Mouse (Mus musculus): Measurements from ENCODE around the gene Grik4. TPM values are rescaled to one million over a fixed set of nuclear protein-coding genes. Genes with fewer than 3 reads are reported as not detected.

Grik4 gene
- polyA plus RNA-seq, 1 experiment from 2014 or later = 0.57 TPM

- WGBS = 56% methylated on average over 8 of the region's 8 CpGs
- H3K4me3 ChIP-seq (replicated peaks; ENCODE audit: low read length) = no peak overlapping the region
- H3K9me3 ChIP-seq (replicated peaks; ENCODE audit: control insufficient read depth, low read length) = no peaks in the 10 kb centered on the region
- no peaks in the 10 kb centered on the region for H3K36me3 ChIP-seq (ENCODE audit: control insufficient read depth, insufficient read depth, low read length)
- H3K4me1 ChIP-seq (ENCODE audit: control insufficient read depth, insufficient read depth, low read length) = no peaks in the 10 kb centered on the region
- H3K27me3 ChIP-seq (ENCODE audit: control insufficient read depth, insufficient read depth, low read length) = no peaks in the 10 kb centered on the region
- no peak overlapping the region for H3K4me2 ChIP-seq (ENCODE audit: low read depth, low read length)
- ATAC-seq (ENCODE audit: insufficient read depth, low FRiP score) = no peak
- no peak overlapping the region for H3K9ac ChIP-seq (ENCODE audit: low read length)
- no peak overlapping the region for H3K27ac ChIP-seq (ENCODE audit: low read length)
Observed at GRCm38 (mm10) chr9:42777913-42778312, 166.4 kb downstream of the Grik4 start.

- H3K27ac ChIP-seq (ENCODE audit: low read length) = no peak overlapping the region
- H3K4me2 ChIP-seq (ENCODE audit: low read depth, low read length) = no peak overlapping the region
- no peak overlapping the region for H3K4me3 ChIP-seq (replicated peaks; ENCODE audit: low read length)
- no peak for ATAC-seq (ENCODE audit: insufficient read depth, low FRiP score)
- no peaks in the 10 kb centered on the region for H3K36me3 ChIP-seq (ENCODE audit: control insufficient read depth, insufficient read depth, low read length)
- no peaks in the 10 kb centered on the region for H3K9me3 ChIP-seq (replicated peaks; ENCODE audit: control insufficient read depth, low read length)
- 52% methylated on average over 9 of the region's 9 CpGs for WGBS
- no peaks in the 10 kb centered on the region for H3K4me1 ChIP-seq (ENCODE audit: control insufficient read depth, insufficient read depth, low read length)
- H3K9ac ChIP-seq (ENCODE audit: low read length) = no peak overlapping the region
- no peaks in the 10 kb centered on the region for H3K27me3 ChIP-seq (ENCODE audit: control insufficient read depth, insufficient read depth, low read length)
Observed at GRCm38 (mm10) chr9:42776804-42777203, 167.5 kb downstream of the Grik4 start.

- ATAC-seq (ENCODE audit: insufficient read depth, low FRiP score) = no peak; the same call in 1 of the 2 replicates
- Histone ChIP-seq H3K36me3 (ENCODE audit: control insufficient read depth, insufficient read depth, low read length) (no peaks in the 10 kb centered on the region), H3K27ac (ENCODE audit: low read length) (no peak overlapping the region), H3K27me3 (ENCODE audit: control insufficient read depth, insufficient read depth, low read length) (no peaks in the 10 kb centered on the region), H3K4me2 (ENCODE audit: low read depth, low read length) (no peak overlapping the region), H3K9me3 (replicated peaks; ENCODE audit: control insufficient read depth, low read length) (no peaks in the 10 kb centered on the region), H3K4me1 (ENCODE audit: control insufficient read depth, insufficient read depth, low read length) (peaks cover 9% of the 10 kb centered on the region; the same call in 1 of the 2 replicates), H3K4me3 (replicated peaks; ENCODE audit: low read length) (no peak overlapping the region), H3K9ac (ENCODE audit: low read length) (no peak overlapping the region)
- 39% methylated on average over 11 of the region's 11 CpGs for WGBS
Observed at GRCm38 (mm10) chr9:42764823-42765560, 179.3 kb downstream of the Grik4 start.

- H3K27me3 ChIP-seq (ENCODE audit: control insufficient read depth, insufficient read depth, low read length) = no peaks in the 10 kb centered on the region
- no peaks in the 10 kb centered on the region for H3K9me3 ChIP-seq (replicated peaks; ENCODE audit: control insufficient read depth, low read length)
- ATAC-seq (ENCODE audit: insufficient read depth, low FRiP score) = no peak
- no peak overlapping the region for H3K4me3 ChIP-seq (replicated peaks; ENCODE audit: low read length)
- no peaks in the 10 kb centered on the region; the same call in 1 of the 2 replicates for H3K4me1 ChIP-seq (ENCODE audit: control insufficient read depth, insufficient read depth, low read length)
- no peak overlapping the region for H3K9ac ChIP-seq (ENCODE audit: low read length)
- H3K36me3 ChIP-seq (ENCODE audit: control insufficient read depth, insufficient read depth, low read length) = no peaks in the 10 kb centered on the region
- no peak overlapping the region for H3K27ac ChIP-seq (ENCODE audit: low read length)
- no peak overlapping the region for H3K4me2 ChIP-seq (ENCODE audit: low read depth, low read length)
- WGBS = 58% methylated on average over 5 of the region's 5 CpGs
Observed at GRCm38 (mm10) chr9:42758682-42759205, 185.5 kb downstream of the Grik4 start.

- Histone ChIP-seq H3K27ac (ENCODE audit: low read length) (no peak overlapping the region), H3K4me2 (ENCODE audit: low read depth, low read length) (no peak overlapping the region), H3K9me3 (replicated peaks; ENCODE audit: control insufficient read depth, low read length) (no peaks in the 10 kb centered on the region), H3K36me3 (ENCODE audit: control insufficient read depth, insufficient read depth, low read length) (no peaks in the 10 kb centered on the region), H3K4me3 (replicated peaks; ENCODE audit: low read length) (no peak overlapping the region), H3K27me3 (ENCODE audit: control insufficient read depth, insufficient read depth, low read length) (no peaks in the 10 kb centered on the region), H3K9ac (ENCODE audit: low read length) (no peak overlapping the region), H3K4me1 (ENCODE audit: control insufficient read depth, insufficient read depth, low read length) (no peaks in the 10 kb centered on the region)
- no peak; the same call in 1 of the 2 replicates for ATAC-seq (ENCODE audit: insufficient read depth, low FRiP score)
- WGBS = 70% methylated on average over 3 of the region's 3 CpGs
Observed at GRCm38 (mm10) chr9:42757012-42757640, 187.2 kb downstream of the Grik4 start.

GRCm38 (mm10) chr9:42754699-42755098 is 189.6 kb downstream of the Grik4 start:
- no peak overlapping the region for H3K4me2 ChIP-seq (ENCODE audit: low read depth, low read length)
- no peaks in the 10 kb centered on the region for H3K4me1 ChIP-seq (ENCODE audit: control insufficient read depth, insufficient read depth, low read length)
- ATAC-seq (ENCODE audit: insufficient read depth, low FRiP score) = no peak
- H3K9ac ChIP-seq (ENCODE audit: low read length) = no peak overlapping the region
- no peaks in the 10 kb centered on the region for H3K27me3 ChIP-seq (ENCODE audit: control insufficient read depth, insufficient read depth, low read length)
- 36% methylated on average over 8 of the region's 8 CpGs for WGBS
- no peak overlapping the region for H3K27ac ChIP-seq (ENCODE audit: low read length)
- no peak overlapping the region for H3K4me3 ChIP-seq (replicated peaks; ENCODE audit: low read length)
- H3K36me3 ChIP-seq (ENCODE audit: control insufficient read depth, insufficient read depth, low read length) = no peaks in the 10 kb centered on the region
- H3K9me3 ChIP-seq (replicated peaks; ENCODE audit: control insufficient read depth, low read length) = no peaks in the 10 kb centered on the region

- no peaks in the 10 kb centered on the region; the same call in 1 of the 2 replicates for H3K9me3 ChIP-seq (replicated peaks; ENCODE audit: control insufficient read depth, low read length)
- H3K9ac ChIP-seq (ENCODE audit: low read length) = no peak overlapping the region
- H3K4me3 ChIP-seq (replicated peaks; ENCODE audit: low read length) = no peak overlapping the region
- no peak overlapping the region for H3K4me2 ChIP-seq (ENCODE audit: low read depth, low read length)
- no peak for ATAC-seq (ENCODE audit: insufficient read depth, low FRiP score)
- no peaks in the 10 kb centered on the region for H3K4me1 ChIP-seq (ENCODE audit: control insufficient read depth, insufficient read depth, low read length)
- 69% methylated on average over 2 of the region's 2 CpGs for WGBS
- no peaks in the 10 kb centered on the region for H3K27me3 ChIP-seq (ENCODE audit: control insufficient read depth, insufficient read depth, low read length)
- no peaks in the 10 kb centered on the region for H3K36me3 ChIP-seq (ENCODE audit: control insufficient read depth, insufficient read depth, low read length)
- H3K27ac ChIP-seq (ENCODE audit: low read length) = no peak overlapping the region
Observed at GRCm38 (mm10) chr9:42751160-42751559, 193.1 kb downstream of the Grik4 start.

- Histone ChIP-seq H3K27ac (ENCODE audit: low read length) (no peak overlapping the region), H3K4me2 (ENCODE audit: low read depth, low read length) (no peak overlapping the region), H3K4me1 (ENCODE audit: control insufficient read depth, insufficient read depth, low read length) (no peaks in the 10 kb centered on the region), H3K4me3 (replicated peaks; ENCODE audit: low read length) (no peak overlapping the region), H3K36me3 (ENCODE audit: control insufficient read depth, insufficient read depth, low read length) (no peaks in the 10 kb centered on the region), H3K9me3 (replicated peaks; ENCODE audit: control insufficient read depth, low read length) (no peaks in the 10 kb centered on the region; the same call in 1 of the 2 replicates), H3K9ac (ENCODE audit: low read length) (no peak overlapping the region), H3K27me3 (ENCODE audit: control insufficient read depth, insufficient read depth, low read length) (no peaks in the 10 kb centered on the region)
- ATAC-seq (ENCODE audit: insufficient read depth, low FRiP score) = no peak
- 65% methylated on average over 3 of the region's 3 CpGs for WGBS
Observed at GRCm38 (mm10) chr9:42750176-42750575, 194.1 kb downstream of the Grik4 start.

GRCm38 (mm10) chr9:42745982-42746381 is 198.3 kb downstream of the Grik4 start:
- no peak for ATAC-seq (ENCODE audit: insufficient read depth, low FRiP score)

More at GRCm38 (mm10) chr9:42745982-42746381, 198.3 kb downstream of the Grik4 start:
- H3K36me3 ChIP-seq (ENCODE audit: control insufficient read depth, insufficient read depth, low read length) = no peaks in the 10 kb centered on the region
- H3K4me2 ChIP-seq (ENCODE audit: low read depth, low read length) = no peak overlapping the region
- H3K9ac ChIP-seq (ENCODE audit: low read length) = no peak overlapping the region
- no peaks in the 10 kb centered on the region for H3K4me1 ChIP-seq (ENCODE audit: control insufficient read depth, insufficient read depth, low read length)
- no peaks in the 10 kb centered on the region; the same call in 1 of the 2 replicates for H3K9me3 ChIP-seq (replicated peaks; ENCODE audit: control insufficient read depth, low read length)
- no peak overlapping the region for H3K27ac ChIP-seq (ENCODE audit: low read length)
- H3K4me3 ChIP-seq (replicated peaks; ENCODE audit: low read length) = no peak overlapping the region
- 45% methylated on average over 8 of the region's 8 CpGs for WGBS
- H3K27me3 ChIP-seq (ENCODE audit: control insufficient read depth, insufficient read depth, low read length) = no peaks in the 10 kb centered on the region
